Mouse (Mus musculus): ENCODE measurements around the gene A230072I06Rik. TPM values are rescaled to one million over a fixed set of nuclear protein-coding genes. Genes with fewer than 3 reads are reported as not detected.

A230072I06Rik gene
- polyA plus RNA-seq, 1 experiment from 2014 or later = not detected

GRCm38 (mm10) chr8:12327707-12328471 is 49.3 kb downstream of the A230072I06Rik start:
- H3K4me3 ChIP-seq = peak overlapping the region; percentile 24; the same call in 1 of the 2 replicates
- WGBS = 33% methylated on average over 21 of the region's 21 CpGs
- peaks cover 65% of the 10 kb centered on the region for H3K4me1 ChIP-seq
- H3K36me3 ChIP-seq (replicated peaks) = no peaks in the 10 kb centered on the region
- H3K9me3 ChIP-seq = no peaks in the 10 kb centered on the region
- DNase-seq (ENCODE audit: extremely low spot score, low spot score) = peak; percentile 41
- peak overlapping the region; percentile 68; the same call in 1 of the 2 replicates for H3K27ac ChIP-seq
- peaks cover 99% of the 10 kb centered on the region for H3K27me3 ChIP-seq (ENCODE audit: poor library complexity, severe bottlenecking)

- peaks cover 99% of the 10 kb centered on the region for H3K27me3 ChIP-seq (ENCODE audit: poor library complexity, severe bottlenecking)
- 67% methylated on average over 9 of the region's 9 CpGs for WGBS
- H3K4me1 ChIP-seq = peaks cover 59% of the 10 kb centered on the region
- no peaks in the 10 kb centered on the region for H3K36me3 ChIP-seq (replicated peaks)
- DNase-seq (ENCODE audit: extremely low spot score, low spot score) = no peak
- H3K27ac ChIP-seq = peak overlapping the region; percentile 68; the same call in 1 of the 2 replicates
- no peaks in the 10 kb centered on the region for H3K9me3 ChIP-seq
- H3K4me3 ChIP-seq = peak overlapping the region; percentile 24; the same call in 1 of the 2 replicates
Measured at GRCm38 (mm10) chr8:12328476-12328875, 49.9 kb downstream of the A230072I06Rik start.

GRCm38 (mm10) chr8:12330066-12330465 is 51.4 kb downstream of the A230072I06Rik start:
- Histone ChIP-seq H3K4me3 (no peak overlapping the region), H3K4me1 (peaks cover 55% of the 10 kb centered on the region), H3K9me3 (no peaks in the 10 kb centered on the region), H3K27me3 (ENCODE audit: poor library complexity, severe bottlenecking) (peaks cover 99% of the 10 kb centered on the region), H3K27ac (no peak overlapping the region), H3K36me3 (replicated peaks) (no peaks in the 10 kb centered on the region)
- no peak for DNase-seq (ENCODE audit: extremely low spot score, low spot score)
- 25% methylated on average over 8 of the region's 8 CpGs for WGBS

Other genes with a start within 250 kb of the A230072I06Rik start
- gene Sox1, start 116.5 kb downstream of the A230072I06Rik start, polyA plus RNA-seq (2016; fragmentation: Nextera tagmentation; extraction: Ambion mirVana) = 4.2 and 4.3 TPM in 2 replicates

Measured in forebrain, embryonic 10.5 days (tissue).